ENCODE assay signal across 28 mouse cellular contexts in the genomic region with DNA sequence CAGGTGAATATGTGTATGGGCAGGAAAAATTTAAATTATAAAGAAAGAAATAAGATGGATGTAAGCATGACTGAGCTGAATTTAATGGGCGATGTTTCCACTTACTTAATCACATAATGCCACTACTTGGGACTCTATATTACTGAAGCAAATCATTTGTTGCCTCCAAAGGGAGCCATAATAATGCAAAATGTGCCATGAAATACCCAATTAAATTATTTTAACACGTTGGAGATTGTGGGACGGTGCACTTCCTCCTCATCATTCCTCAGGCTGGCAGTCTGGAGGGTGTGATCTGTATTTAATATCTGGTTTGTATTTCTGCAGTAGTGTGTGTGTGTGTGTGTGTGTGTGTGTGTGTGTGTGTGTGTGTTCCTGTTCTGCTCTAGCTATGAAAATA.
DNase-seq lines count a peak whose midpoint lies in the region; ATAC-seq and TF ChIP-seq lines count a peak whose summit lies in the region.
"Had no signal": no experiment of that assay in that cellular context is flagged by ENCODE, and none has a peak within 500 bp of the region (broad histone marks: within the 10 kb centered on the region; RNA-seq: fewer than 3 reads in every experiment).

No protein-coding gene starts in this region.

- no peak overlapping the region for H3K9ac ChIP-seq in hindbrain, embryonic 14.5 days
- no peak overlapping the region for H3K9ac ChIP-seq in hindbrain, embryonic 13.5 days
- H3K9ac ChIP-seq in hindbrain, postnatal 0 days (replicated peaks; ENCODE audit: low read length): no peak overlapping the region
- no peak overlapping the region for H3K9ac ChIP-seq in hindbrain, embryonic 16.5 days (ENCODE audit: low read depth, low read length)
- no peak overlapping the region for H3K9ac ChIP-seq in neural tube, embryonic 15.5 days (replicated peaks)
- H3K9ac ChIP-seq: embryonic facial prominence, embryonic 13.5 days; embryonic facial prominence, embryonic 15.5 days; forebrain, embryonic 12.5 days had no signal

- H3K9me3 ChIP-seq in hindbrain, embryonic 14.5 days (ENCODE audit: control insufficient read depth, low read length): no peaks in the 10 kb centered on the region
- H3K9me3 ChIP-seq in hindbrain, embryonic 13.5 days: no peaks in the 10 kb centered on the region; the same call in none of the 2 replicates
- no peaks in the 10 kb centered on the region for H3K9me3 ChIP-seq in hindbrain, postnatal 0 days (ENCODE audit: low read length)
- H3K9me3 ChIP-seq in hindbrain, embryonic 16.5 days (ENCODE audit: control insufficient read depth, low read length): no peaks in the 10 kb centered on the region
- H3K9me3 ChIP-seq in neural tube, embryonic 15.5 days (replicated peaks): no peaks in the 10 kb centered on the region
- H3K9me3 ChIP-seq: embryonic facial prominence, embryonic 13.5 days; embryonic facial prominence, embryonic 15.5 days; forebrain, embryonic 10.5 days; forebrain, embryonic 12.5 days had no signal

- H3K4me3 ChIP-seq in hindbrain, embryonic 14.5 days (replicated peaks; ENCODE audit: low read length): no peak overlapping the region
- H3K4me3 ChIP-seq in hindbrain, embryonic 13.5 days: no peak overlapping the region
- no peak overlapping the region for H3K4me3 ChIP-seq in hindbrain, postnatal 0 days (ENCODE audit: low read length)
- H3K4me3 ChIP-seq in hindbrain, embryonic 16.5 days (ENCODE audit: low read length): no peak overlapping the region
- H3K4me3 ChIP-seq in neural tube, embryonic 15.5 days (replicated peaks): no peak overlapping the region
- H3K4me3 ChIP-seq: embryonic facial prominence, embryonic 13.5 days; embryonic facial prominence, embryonic 15.5 days; erythroblast, embryonic 14.5 days; forebrain, embryonic 10.5 days; forebrain, embryonic 12.5 days had no signal

- H3K27ac ChIP-seq in hindbrain, embryonic 14.5 days: no peak overlapping the region
- H3K27ac ChIP-seq in hindbrain, embryonic 13.5 days: no peak overlapping the region
- no peak overlapping the region for H3K27ac ChIP-seq in hindbrain, postnatal 0 days
- H3K27ac ChIP-seq in hindbrain, embryonic 16.5 days (ENCODE audit: low read depth, low read length): no peak overlapping the region
- no peak overlapping the region for H3K27ac ChIP-seq in neural tube, embryonic 15.5 days (replicated peaks)
- H3K27ac ChIP-seq: embryonic facial prominence, embryonic 13.5 days; embryonic facial prominence, embryonic 15.5 days; forebrain, embryonic 10.5 days; forebrain, embryonic 12.5 days had no signal

- H3K36me3 ChIP-seq in hindbrain, embryonic 14.5 days (replicated peaks; ENCODE audit: control insufficient read depth, insufficient read depth): no peaks in the 10 kb centered on the region
- no peaks in the 10 kb centered on the region for H3K36me3 ChIP-seq in hindbrain, embryonic 13.5 days
- H3K36me3 ChIP-seq in hindbrain, postnatal 0 days (ENCODE audit: insufficient read depth, low read length): no peaks in the 10 kb centered on the region
- H3K36me3 ChIP-seq in hindbrain, embryonic 16.5 days (ENCODE audit: control insufficient read depth, insufficient read depth, low read length): no peaks in the 10 kb centered on the region
- no peaks in the 10 kb centered on the region for H3K36me3 ChIP-seq in neural tube, embryonic 15.5 days
- H3K36me3 ChIP-seq: embryonic facial prominence, embryonic 13.5 days; embryonic facial prominence, embryonic 15.5 days; forebrain, embryonic 10.5 days; forebrain, embryonic 12.5 days; G1E had no signal

- TF ChIP-seq POLR2A in brain, embryonic 14.5 days (IDR thresholded peaks at IDR 0.05; ENCODE audit: borderline replicate concordance, extremely low read depth, insufficient read depth, insufficient read length, poor library complexity, severe bottlenecking): no peak

- no peak overlapping the region for H3K4me2 ChIP-seq in hindbrain, embryonic 14.5 days (replicated peaks)
- H3K4me2 ChIP-seq in hindbrain, embryonic 13.5 days: no peak overlapping the region
- H3K4me2 ChIP-seq in hindbrain, postnatal 0 days (ENCODE audit: low read depth, low read length): no peak overlapping the region
- no peak overlapping the region for H3K4me2 ChIP-seq in hindbrain, embryonic 16.5 days (ENCODE audit: low read length)
- H3K4me2 ChIP-seq in neural tube, embryonic 15.5 days: no peak overlapping the region
- H3K4me2 ChIP-seq: embryonic facial prominence, embryonic 13.5 days; embryonic facial prominence, embryonic 15.5 days; forebrain, embryonic 12.5 days had no signal

- no peaks in the 10 kb centered on the region for H3K4me1 ChIP-seq in hindbrain, embryonic 14.5 days (replicated peaks; ENCODE audit: control insufficient read depth, insufficient read depth, low read length)
- 0 out of 2 replicates have a peak, but pooled peaks cover 3% of the 10 kb centered on the region for H3K4me1 ChIP-seq in hindbrain, embryonic 13.5 days (replicated peaks)
- no peaks in the 10 kb centered on the region for H3K4me1 ChIP-seq in hindbrain, postnatal 0 days (ENCODE audit: insufficient read depth, low read length)
- H3K4me1 ChIP-seq in hindbrain, embryonic 16.5 days (ENCODE audit: control insufficient read depth, insufficient read depth, low read depth, low read length): no peaks in the 10 kb centered on the region
- peaks cover 11% of the 10 kb centered on the region for H3K4me1 ChIP-seq in neural tube, embryonic 15.5 days
- H3K4me1 ChIP-seq: embryonic facial prominence, embryonic 13.5 days; embryonic facial prominence, embryonic 15.5 days; forebrain, embryonic 10.5 days; forebrain, embryonic 12.5 days had no signal

- TF ChIP-seq CTCF in hindbrain, postnatal 0 days (IDR thresholded peaks at IDR 0.05; ENCODE audit: low read depth): no peak
- TF ChIP-seq CTCF in brain, embryonic 14.5 days (IDR thresholded peaks at IDR 0.05; ENCODE audit: borderline replicate concordance, extremely low read depth, insufficient read depth, insufficient read length): no peak

- 36% methylated on average over 3 of the region's 3 CpGs for WGBS in hindbrain, embryonic 14.5 days
- 48% methylated on average over 3 of the region's 3 CpGs for WGBS in hindbrain, embryonic 13.5 days
- 49% methylated on average over 3 of the region's 3 CpGs for whole genome bisulfite sequencing in hindbrain, postnatal 0 days
- whole genome bisulfite sequencing in hindbrain, embryonic 16.5 days: 41% methylated on average over 3 of the region's 3 CpGs
- WGBS in neural tube, embryonic 15.5 days: 33% methylated on average over 3 of the region's 3 CpGs

- DNase-seq in hindbrain, embryonic 14.5 days (ENCODE audit: low spot score): no peak
- no peak for DNase-seq in hindbrain, postnatal 0 days (ENCODE audit: low spot score)
- DNase-seq in brain, embryonic 14.5 days (ENCODE audit: low read depth): peak; percentile 6
- DNase-seq in kidney, adult 9 months: no peak
- DNase-seq: adrenal gland, adult 8-10 months; adrenal gland, postnatal 14 days; adrenal gland, postnatal 36 days; B cell, adult 2 months; cerebellum, adult 11 months; cerebellum, adult 18-20 months; cerebellum, adult 8-10 months; cerebellum, adult 9-11 months; cerebellum, postnatal 14 days; cerebellum, postnatal 36 days; embryo, embryonic 11 days had no signal

- H3K27me3 ChIP-seq in hindbrain, embryonic 14.5 days (ENCODE audit: control insufficient read depth, insufficient read depth, low read length): no peaks in the 10 kb centered on the region
- H3K27me3 ChIP-seq in hindbrain, embryonic 13.5 days: no peaks in the 10 kb centered on the region
- H3K27me3 ChIP-seq in hindbrain, postnatal 0 days (ENCODE audit: insufficient read depth, low read length): no peaks in the 10 kb centered on the region
- no peaks in the 10 kb centered on the region for H3K27me3 ChIP-seq in hindbrain, embryonic 16.5 days (replicated peaks; ENCODE audit: control insufficient read depth, insufficient read depth, low read length)
- H3K27me3 ChIP-seq in neural tube, embryonic 15.5 days (replicated peaks): no peaks in the 10 kb centered on the region
- H3K27me3 ChIP-seq: embryonic facial prominence, embryonic 13.5 days; embryonic facial prominence, embryonic 15.5 days; forebrain, embryonic 12.5 days had no signal

- peak; percentile 37; the same call in 1 of the 2 replicates for ATAC-seq in hindbrain, embryonic 14.5 days (ENCODE audit: low FRiP score)
- no peak for ATAC-seq in hindbrain, embryonic 13.5 days (ENCODE audit: low FRiP score)
- ATAC-seq in hindbrain, postnatal 0 days: peak; percentile 49; the same call in 1 of the 2 replicates
- ATAC-seq in hindbrain, embryonic 16.5 days: no peak
- peak; percentile 89 for ATAC-seq in neural tube, embryonic 15.5 days (ENCODE audit: low FRiP score)
- ATAC-seq: activated CD4-positive, CD25-positive, alpha-beta regulatory T cell, adult 4 months; CD4-positive, CD25-positive, alpha-beta regulatory T cell, adult 4 months; forebrain, embryonic 14.5 days; Patski had no signal

Comparison
In these comparisons a context has a peak if more than half of its experiments do, and no peak if none do; other contexts are left out.
1. ATAC-seq: peak in hindbrain, embryonic 14.5 days (single experiment), hindbrain, postnatal 0 days (single experiment) and neural tube, embryonic 15.5 days (single experiment); none in hindbrain, embryonic 13.5 days (single experiment) and hindbrain, embryonic 16.5 days (single experiment).